Mouse (Mus musculus): ENCODE results near the gene Eif5. TPM values are rescaled to one million over a fixed set of nuclear protein-coding genes. Genes with fewer than 3 reads are reported as not detected.

Eif5 gene
- polyA plus RNA-seq (2017; shearing (Covaris generic)): 159 TPM

GRCm38 (mm10) chr12:111537796-111538291, at the start of gene Eif5:
Eif5 (plus strand) TSS chr12:111538016.

GRCm38 (mm10) chr12:111574074-111574886, 36.5 kb downstream of the Eif5 start, which contains the start of gene Mark3:
Mark3 (plus strand) TSS chr12:111574523.

Other genes with a start within 250 kb of the Eif5 start
- gene Cdc42bpb, start 160.3 kb upstream of the Eif5 start, polyA plus RNA-seq (2017; shearing (Covaris generic)): 0.26 TPM
- not detected for gene Lbhd2, start 131.2 kb upstream of the Eif5 start, polyA plus RNA-seq (2017; shearing (Covaris generic))
- gene Exoc3l4, start 121.0 kb upstream of the Eif5 start, polyA plus RNA-seq (2017; shearing (Covaris generic)): not detected
- gene Tnfaip2, start 95.5 kb upstream of the Eif5 start, polyA plus RNA-seq (2017; shearing (Covaris generic)): not detected
- gene Gm266, start 52.2 kb upstream of the Eif5 start, polyA plus RNA-seq (2017; shearing (Covaris generic)): not detected
- gene Mark3, start 36.5 kb downstream of the Eif5 start, polyA plus RNA-seq (2017; shearing (Covaris generic)): 13.5 TPM
- 40.5 TPM for gene Ckb, start 134.3 kb downstream of the Eif5 start, polyA plus RNA-seq (2017; shearing (Covaris generic))
- gene Trmt61a, start 140.1 kb downstream of the Eif5 start, polyA plus RNA-seq (2017; shearing (Covaris generic)): 20.0 TPM
- 36.4 TPM for gene Bag5, start 175.2 kb downstream of the Eif5 start, polyA plus RNA-seq (2017; shearing (Covaris generic))
- gene Apopt1, start 175.2 kb downstream of the Eif5 start, polyA plus RNA-seq (2017; shearing (Covaris generic)): 51.3 TPM
- gene Klc1, start 220.8 kb downstream of the Eif5 start, polyA plus RNA-seq (2017; shearing (Covaris generic)): 19.3 TPM